Mouse (Mus musculus) heart, embryonic 16.5 days (tissue): ENCODE data around the gene Pou2f1. TPM values are rescaled to one million over a fixed set of nuclear protein-coding genes. Genes with fewer than 3 reads are reported as not detected.

Experiments
- ATAC-seq: fragments of 200-750 bp; cut with Nextera tagmentation; replicated peaks from 2 replicates; pipeline ENCODE4 v1.8.0; 2017; ENCODE audit warnings: moderate number of reproducible peaks; ENCODE audit not compliant: insufficient read depth, low FRiP score; ENCODE audit errors: extremely low read depth
- H3K27ac ChIP-seq: fragments of 300-500 bp; sonication (generic); 2 replicates; pipeline ENCODE4 v1.5.1; 2014; ENCODE audit warnings: mild to moderate bottlenecking, low read length, control low read depth, moderate library complexity
- H3K27me3 ChIP-seq: fragments of 300-500 bp; sonication (generic); 2 replicates; pipeline ENCODE4 v1.6.1; 2014; ENCODE audit warnings: low read length, mixed read lengths; ENCODE audit not compliant: control insufficient read depth, insufficient read depth
- H3K36me3 ChIP-seq: fragments of 300-500 bp; sonication (generic); 2 replicates; pipeline ENCODE4 v1.6.1; 2014; ENCODE audit not compliant: control insufficient read depth, insufficient read depth
- H3K4me1 ChIP-seq: fragments of 300-500 bp; sonication (generic); 2 replicates; pipeline ENCODE4 v1.6.1; 2014; ENCODE audit warnings: low read length, mixed read lengths; ENCODE audit not compliant: control insufficient read depth, insufficient read depth
- H3K4me2 ChIP-seq: fragments of 300-500 bp; sonication (generic); 2 replicates; pipeline ENCODE4 v1.6.1; 2014; ENCODE audit warnings: low read depth, mild to moderate bottlenecking, control low read depth, low read length
- H3K4me3 ChIP-seq: fragments of 300-500 bp; sonication (generic); 2 replicates; pipeline ENCODE4 v1.5.1; 2014; ENCODE audit warnings: mild to moderate bottlenecking, control low read depth, low read length
- H3K9ac ChIP-seq: fragments of 300-500 bp; sonication (generic); 2 replicates; pipeline ENCODE4 v1.6.1; 2014; ENCODE audit warnings: low read length, control low read depth
- H3K9me3 ChIP-seq: fragments of 300-500 bp; sonication (generic); replicated peaks from 2 replicates; pipeline ENCODE4 v1.6.1; 2016; ENCODE audit warnings: low read length; ENCODE audit not compliant: control insufficient read depth
- WGBS: fragments of 180-500 bp; shearing (Covaris S2); extraction: QIAGEN DNeasy Blood & Tissue Kit; methylation state at CpG from one replicate; pipeline ENCODE4 v1.1.7; 2014; 5-methylcytosine and 5-hydroxymethylcytosine counted together
- polyA plus RNA-seq: library from polyadenylated mRNA; unstranded; fragments of >200 nt; fragmentation: Nextera tagmentation; extraction: Ambion mirVana; gene quantifications from 2 replicates; pipeline ENCODE4 v1.2.1, GENCODE M21; 2015

The Pou2f1 gene
- polyA plus RNA-seq, 1 experiment from 2014 or later: 8.5 TPM

- Histone ChIP-seq H3K27ac (no peak overlapping the region), H3K9ac (no peak overlapping the region), H3K9me3 (no peaks in the 10 kb centered on the region), H3K27me3 (peaks cover 4% of the 10 kb centered on the region; the same call in 1 of the 2 replicates), H3K4me3 (no peak overlapping the region), H3K4me1 (peaks cover 24% of the 10 kb centered on the region), H3K36me3 (no peaks in the 10 kb centered on the region), H3K4me2 (peak overlapping the region; percentile 10; the same call in 1 of the 2 replicates)
- 17% methylated on average over 6 of the region's 6 CpGs for WGBS
- ATAC-seq: no peak; the same call in 1 of the 2 replicates
Observed at GRCm38 (mm10) chr1:165836461-165836860, 166.0 kb downstream of the Pou2f1 start.

GRCm38 (mm10) chr1:165834633-165834975, 167.9 kb downstream of the Pou2f1 start:
- Histone ChIP-seq H3K4me1 (peaks cover 21% of the 10 kb centered on the region), H3K9ac (no peak overlapping the region), H3K27ac (no peak overlapping the region), H3K9me3 (no peaks in the 10 kb centered on the region), H3K4me3 (no peak overlapping the region), H3K4me2 (peak overlapping the region; percentile 17), H3K36me3 (no peaks in the 10 kb centered on the region), H3K27me3 (peaks cover 3% of the 10 kb centered on the region; the same call in 1 of the 2 replicates)
- ATAC-seq: no peak
- WGBS: 65% methylated on average over 12 of the region's 12 CpGs

GRCm38 (mm10) chr1:165833910-165834632, 168.4 kb downstream of the Pou2f1 start:
- Histone ChIP-seq H3K9me3 (no peaks in the 10 kb centered on the region), H3K4me2 (peak overlapping the region; percentile 17), H3K9ac (no peak overlapping the region), H3K36me3 (no peaks in the 10 kb centered on the region), H3K27me3 (peaks cover 2% of the 10 kb centered on the region; the same call in 1 of the 2 replicates), H3K4me3 (no peak overlapping the region), H3K27ac (no peak overlapping the region), H3K4me1 (peaks cover 21% of the 10 kb centered on the region)
- WGBS: 40% methylated on average over 17 of the region's 17 CpGs
- no peak for ATAC-seq

- 30% methylated on average over 4 of the region's 4 CpGs for WGBS
- no peak overlapping the region for H3K4me3 ChIP-seq
- no peak for ATAC-seq
- H3K27ac ChIP-seq: no peak overlapping the region
- peaks cover 21% of the 10 kb centered on the region for H3K4me1 ChIP-seq
- H3K36me3 ChIP-seq: no peaks in the 10 kb centered on the region
- H3K9ac ChIP-seq: no peak overlapping the region
- H3K4me2 ChIP-seq: no peak overlapping the region
- peaks cover 2% of the 10 kb centered on the region; the same call in 1 of the 2 replicates for H3K27me3 ChIP-seq
- no peaks in the 10 kb centered on the region for H3K9me3 ChIP-seq
Observed at GRCm38 (mm10) chr1:165833244-165833643, 169.2 kb downstream of the Pou2f1 start.

- WGBS: 78% methylated on average over 5 of the region's 5 CpGs
- no peak for ATAC-seq
- H3K4me1 ChIP-seq: no peaks in the 10 kb centered on the region; the same call in 1 of the 2 replicates
Observed at GRCm38 (mm10) chr1:165829890-165830289, 172.6 kb downstream of the Pou2f1 start.

GRCm38 (mm10) chr1:165828615-165829014, 173.9 kb downstream of the Pou2f1 start:
- no peaks in the 10 kb centered on the region for H3K36me3 ChIP-seq
- no peaks in the 10 kb centered on the region for H3K9me3 ChIP-seq
- 76% methylated on average over 6 of the region's 6 CpGs for WGBS
- H3K4me2 ChIP-seq: no peak overlapping the region
- H3K4me3 ChIP-seq: no peak overlapping the region
- H3K27me3 ChIP-seq: no peaks in the 10 kb centered on the region
- 0 out of 2 replicates have a peak overlapping the region, but pooled peaks have one; percentile 16 for H3K27ac ChIP-seq
- no peak overlapping the region for H3K9ac ChIP-seq
- H3K4me1 ChIP-seq: no peaks in the 10 kb centered on the region
- 0 out of 2 replicates have a peak, but pooled peaks have one; percentile 29 for ATAC-seq

More at GRCm38 (mm10) chr1:165829890-165830289, 172.6 kb downstream of the Pou2f1 start:
- Histone ChIP-seq H3K36me3 (no peaks in the 10 kb centered on the region), H3K9me3 (no peaks in the 10 kb centered on the region), H3K4me3 (no peak overlapping the region), H3K4me2 (no peak overlapping the region), H3K9ac (no peak overlapping the region), H3K27me3 (no peaks in the 10 kb centered on the region), H3K27ac (no peak overlapping the region)

- Histone ChIP-seq H3K9ac (no peak overlapping the region), H3K9me3 (no peaks in the 10 kb centered on the region), H3K4me3 (no peak overlapping the region), H3K4me2 (no peak overlapping the region), H3K36me3 (no peaks in the 10 kb centered on the region), H3K27me3 (no peaks in the 10 kb centered on the region), H3K27ac (no peak overlapping the region), H3K4me1 (no peaks in the 10 kb centered on the region)
- 0 out of 2 replicates have a peak, but pooled peaks have one; percentile 53 for ATAC-seq
- WGBS: 76% methylated on average over 5 of the region's 5 CpGs
Observed at GRCm38 (mm10) chr1:165828173-165828572, 174.3 kb downstream of the Pou2f1 start.

GRCm38 (mm10) chr1:165822031-165822430, 180.4 kb downstream of the Pou2f1 start:
- WGBS: 76% methylated on average over 2 of the region's 2 CpGs
- ATAC-seq: no peak
- Histone ChIP-seq H3K4me1 (peaks cover 9% of the 10 kb centered on the region), H3K27me3 (no peaks in the 10 kb centered on the region; the same call in 1 of the 2 replicates), H3K27ac (no peak overlapping the region), H3K4me2 (no peak overlapping the region), H3K36me3 (no peaks in the 10 kb centered on the region), H3K9me3 (no peaks in the 10 kb centered on the region), H3K9ac (no peak overlapping the region), H3K4me3 (no peak overlapping the region)

- H3K4me3 ChIP-seq: no peak overlapping the region
- H3K27me3 ChIP-seq: no peaks in the 10 kb centered on the region; the same call in 1 of the 2 replicates
- peaks cover 9% of the 10 kb centered on the region for H3K4me1 ChIP-seq
- H3K27ac ChIP-seq: no peak overlapping the region
- 75% methylated on average over 4 of the region's 4 CpGs for WGBS
- no peak overlapping the region for H3K9ac ChIP-seq
- H3K4me2 ChIP-seq: no peak overlapping the region
- no peak for ATAC-seq
- H3K9me3 ChIP-seq: no peaks in the 10 kb centered on the region
- H3K36me3 ChIP-seq: no peaks in the 10 kb centered on the region
Observed at GRCm38 (mm10) chr1:165819147-165819546, 183.3 kb downstream of the Pou2f1 start.
